Mouse (Mus musculus): Measurements from ENCODE around the gene Aldh16a1. TPM values are rescaled to one million over a fixed set of nuclear protein-coding genes. Genes with fewer than 3 reads are reported as not detected.

Gene Aldh16a1
- polyA plus RNA-seq, 1 experiment: 97.2 TPM

- no peak for TF ChIP-seq POLR2A (IDR thresholded peaks at IDR 0.05; ENCODE audit: control insufficient read depth, extremely low read depth, insufficient read depth, low read length, poor library complexity)
- no peak for TF ChIP-seq CTCF (IDR thresholded peaks at IDR 0.05; ENCODE audit: borderline replicate concordance, control insufficient read depth, extremely low read depth, insufficient read depth, low read length, poor library complexity)
- no peak overlapping the region for H3K27ac ChIP-seq (ENCODE audit: control insufficient read depth, insufficient read depth, low read length)
- H3K4me1 ChIP-seq (replicated peaks; ENCODE audit: control insufficient read depth, insufficient read depth, low read length): peaks cover 6% of the 10 kb centered on the region; the same call in 1 of the 2 replicates
- H3K36me3 ChIP-seq (ENCODE audit: control insufficient read depth, insufficient read depth, low read length): no peaks in the 10 kb centered on the region
- peaks cover 21% of the 10 kb centered on the region for H3K27me3 ChIP-seq (ENCODE audit: control insufficient read depth, insufficient read depth, low read length)
- H3K4me3 ChIP-seq (ENCODE audit: control insufficient read depth, insufficient read depth, low read length): no peak overlapping the region
- DNase-seq: no peak
- WGBS: 10% methylated on average over 35 of the region's 35 CpGs
These were observed 27.2 kb upstream of the Aldh16a1 start for GRCm38 (mm10) chr7:45181540-45181939.

- H3K27me3 ChIP-seq (ENCODE audit: control insufficient read depth, insufficient read depth, low read length): peaks cover 27% of the 10 kb centered on the region
- H3K4me1 ChIP-seq (replicated peaks; ENCODE audit: control insufficient read depth, insufficient read depth, low read length): peaks cover 6% of the 10 kb centered on the region; the same call in 1 of the 2 replicates
- DNase-seq: no peak
- H3K36me3 ChIP-seq (ENCODE audit: control insufficient read depth, insufficient read depth, low read length): no peaks in the 10 kb centered on the region
- TF ChIP-seq POLR2A (IDR thresholded peaks at IDR 0.05; ENCODE audit: control insufficient read depth, extremely low read depth, insufficient read depth, low read length, poor library complexity): no peak
- H3K4me3 ChIP-seq (ENCODE audit: control insufficient read depth, insufficient read depth, low read length): no peak within 1 kb of the TSS
- 38% methylated on average over 20 of the region's 20 CpGs for WGBS
- H3K27ac ChIP-seq (ENCODE audit: control insufficient read depth, insufficient read depth, low read length): no peak within 1 kb of the TSS
These were observed 26.6 kb upstream of the Aldh16a1 start, which contains the start of gene Pth2 for GRCm38 (mm10) chr7:45180896-45181477. TSS of gene Pth2 (plus strand) at chr7:45180995.

GRCm38 (mm10) chr7:45179469-45179868 is 25.1 kb upstream of the Aldh16a1 start, which contains the start of gene Gfy:
TSS of gene Gfy (minus strand) at chr7:45179569.
- Histone ChIP-seq H3K36me3 (ENCODE audit: control insufficient read depth, insufficient read depth, low read length) (no peaks in the 10 kb centered on the region), H3K27ac (ENCODE audit: control insufficient read depth, insufficient read depth, low read length) (no peak within 1 kb of the TSS), H3K4me1 (replicated peaks; ENCODE audit: control insufficient read depth, insufficient read depth, low read length) (peaks cover 6% of the 10 kb centered on the region; the same call in 1 of the 2 replicates), H3K4me3 (ENCODE audit: control insufficient read depth, insufficient read depth, low read length) (no peak within 1 kb of the TSS), H3K27me3 (ENCODE audit: control insufficient read depth, insufficient read depth, low read length) (peaks cover 38% of the 10 kb centered on the region)
- 40% methylated on average over 7 of the region's 7 CpGs for WGBS
- TF ChIP-seq CTCF (IDR thresholded peaks at IDR 0.05; ENCODE audit: borderline replicate concordance, control insufficient read depth, extremely low read depth, insufficient read depth, low read length, poor library complexity) (no peak), POLR2A (IDR thresholded peaks at IDR 0.05; ENCODE audit: control insufficient read depth, extremely low read depth, insufficient read depth, low read length, poor library complexity) (no peak)
- DNase-seq: no peak

- no peak overlapping the region for H3K27ac ChIP-seq (ENCODE audit: control insufficient read depth, insufficient read depth, low read length)
- H3K27me3 ChIP-seq (ENCODE audit: control insufficient read depth, insufficient read depth, low read length): peaks cover 39% of the 10 kb centered on the region
- H3K36me3 ChIP-seq (ENCODE audit: control insufficient read depth, insufficient read depth, low read length): no peaks in the 10 kb centered on the region
- no peak for DNase-seq
- H3K4me3 ChIP-seq (ENCODE audit: control insufficient read depth, insufficient read depth, low read length): no peak overlapping the region
- peaks cover 6% of the 10 kb centered on the region; the same call in 1 of the 2 replicates for H3K4me1 ChIP-seq (replicated peaks; ENCODE audit: control insufficient read depth, insufficient read depth, low read length)
- TF ChIP-seq CTCF (IDR thresholded peaks at IDR 0.05; ENCODE audit: borderline replicate concordance, control insufficient read depth, extremely low read depth, insufficient read depth, low read length, poor library complexity): no peak
- no peak for TF ChIP-seq POLR2A (IDR thresholded peaks at IDR 0.05; ENCODE audit: control insufficient read depth, extremely low read depth, insufficient read depth, low read length, poor library complexity)
- 25% methylated on average over 7 of the region's 7 CpGs for WGBS
These were observed 24.2 kb upstream of the Aldh16a1 start for GRCm38 (mm10) chr7:45178550-45178949.

- peaks cover 35% of the 10 kb centered on the region for H3K27me3 ChIP-seq (ENCODE audit: control insufficient read depth, insufficient read depth, low read length)
- no peak overlapping the region for H3K4me3 ChIP-seq (ENCODE audit: control insufficient read depth, insufficient read depth, low read length)
- WGBS: 6% methylated on average over 30 of the region's 31 CpGs
- DNase-seq: no peak
- H3K27ac ChIP-seq (ENCODE audit: control insufficient read depth, insufficient read depth, low read length): no peak overlapping the region
- TF ChIP-seq POLR2A (IDR thresholded peaks at IDR 0.05; ENCODE audit: control insufficient read depth, extremely low read depth, insufficient read depth, low read length, poor library complexity) (no peak), CTCF (IDR thresholded peaks at IDR 0.05; ENCODE audit: borderline replicate concordance, control insufficient read depth, extremely low read depth, insufficient read depth, low read length, poor library complexity) (no peak)
- H3K4me1 ChIP-seq (replicated peaks; ENCODE audit: control insufficient read depth, insufficient read depth, low read length): no peaks in the 10 kb centered on the region
- no peaks in the 10 kb centered on the region for H3K36me3 ChIP-seq (ENCODE audit: control insufficient read depth, insufficient read depth, low read length)
These were observed 22.0 kb upstream of the Aldh16a1 start for GRCm38 (mm10) chr7:45176356-45176755.

- no peak for DNase-seq
- Histone ChIP-seq H3K4me1 (replicated peaks; ENCODE audit: control insufficient read depth, insufficient read depth, low read length) (no peaks in the 10 kb centered on the region), H3K36me3 (ENCODE audit: control insufficient read depth, insufficient read depth, low read length) (no peaks in the 10 kb centered on the region), H3K27me3 (ENCODE audit: control insufficient read depth, insufficient read depth, low read length) (peaks cover 35% of the 10 kb centered on the region), H3K27ac (ENCODE audit: control insufficient read depth, insufficient read depth, low read length) (no peak overlapping the region), H3K4me3 (ENCODE audit: control insufficient read depth, insufficient read depth, low read length) (no peak overlapping the region)
- no peak for TF ChIP-seq POLR2A (IDR thresholded peaks at IDR 0.05; ENCODE audit: control insufficient read depth, extremely low read depth, insufficient read depth, low read length, poor library complexity)
- no peak for TF ChIP-seq CTCF (IDR thresholded peaks at IDR 0.05; ENCODE audit: borderline replicate concordance, control insufficient read depth, extremely low read depth, insufficient read depth, low read length, poor library complexity)
- 11% methylated on average over 23 of the region's 23 CpGs for WGBS
These were observed 21.5 kb upstream of the Aldh16a1 start for GRCm38 (mm10) chr7:45175929-45176328.

GRCm38 (mm10) chr7:45175398-45175797 is 21.0 kb upstream of the Aldh16a1 start:
- WGBS: under 1% methylated on average over 13 of the region's 13 CpGs
- H3K4me1 ChIP-seq (replicated peaks; ENCODE audit: control insufficient read depth, insufficient read depth, low read length): no peaks in the 10 kb centered on the region
- H3K4me3 ChIP-seq (ENCODE audit: control insufficient read depth, insufficient read depth, low read length): no peak overlapping the region
- no peak overlapping the region for H3K27ac ChIP-seq (ENCODE audit: control insufficient read depth, insufficient read depth, low read length)
- DNase-seq: no peak
- no peaks in the 10 kb centered on the region for H3K36me3 ChIP-seq (ENCODE audit: control insufficient read depth, insufficient read depth, low read length)
- no peak for TF ChIP-seq CTCF (IDR thresholded peaks at IDR 0.05; ENCODE audit: borderline replicate concordance, control insufficient read depth, extremely low read depth, insufficient read depth, low read length, poor library complexity)
- H3K27me3 ChIP-seq (ENCODE audit: control insufficient read depth, insufficient read depth, low read length): peaks cover 31% of the 10 kb centered on the region
